Mouse (Mus musculus) hematopoietic stem cell, adult 5-6 weeks (primary cell): ENCODE measurements at regions not wholly inside any gene's neighbourhood (a gene's known extent, or its start where the extent isn't known, plus 50 kb on each side); places are given as distances from the start of the nearest gene placed in this dataset.
A peak's percentile ranks its signal among the peaks of the same experiment; 100 is the strongest.
"Not testable (repeated sequence)": the region's sequence is repeated elsewhere in the genome, so short reads cannot be mapped to it uniquely, and the experiment has no call there.

Experiments used
- ATAC-seq, 2 experiments: fragments of 125-278 bp in 1 of 2; replicated peaks in 1 of 2; 2 replicates each; pipeline ENCODE4 v1.8.0; 2016 to 2017; ENCODE audit warnings: inconsistent platforms in 2 of 2, mild to moderate bottlenecking in 2 of 2, moderate number of reproducible peaks in 2 of 2, low read depth in 1 of 2, moderate TSS enrichment in 1 of 2; ENCODE audit not compliant: low FRiP score in 2 of 2, poor library complexity in 2 of 2, severe bottlenecking in 2 of 2, insufficient read depth in 1 of 2, low TSS enrichment in 1 of 2

- peak; percentile 90 to 95 for ATAC-seq
Observed at GRCm38 (mm10) chr5:96898120-96898672, 99.3 kb upstream of the Bmp2k start.

- no peak for ATAC-seq
Observed at GRCm38 (mm10) chr5:96898695-96899094, 98.8 kb upstream of the Bmp2k start.

GRCm38 (mm10) chr5:96905572-96906271 lies 91.8 kb upstream of the Bmp2k start:
- ATAC-seq = peak; percentile 84 to 86

GRCm38 (mm10) chr5:96908371-96908770 lies 89.1 kb upstream of the Bmp2k start:
- ATAC-seq = not testable (repeated sequence)

- no peak for ATAC-seq
Observed at GRCm38 (mm10) chr5:96909218-96909617, 88.3 kb upstream of the Bmp2k start.

- ATAC-seq = peak; percentile 85 to 92
Observed at GRCm38 (mm10) chr5:96911550-96912253, 85.8 kb upstream of the Bmp2k start.

- ATAC-seq = no peak; a peak in 1 of 4 replicates
Observed at GRCm38 (mm10) chr5:96912254-96912635, 85.2 kb upstream of the Bmp2k start.

DNA sequence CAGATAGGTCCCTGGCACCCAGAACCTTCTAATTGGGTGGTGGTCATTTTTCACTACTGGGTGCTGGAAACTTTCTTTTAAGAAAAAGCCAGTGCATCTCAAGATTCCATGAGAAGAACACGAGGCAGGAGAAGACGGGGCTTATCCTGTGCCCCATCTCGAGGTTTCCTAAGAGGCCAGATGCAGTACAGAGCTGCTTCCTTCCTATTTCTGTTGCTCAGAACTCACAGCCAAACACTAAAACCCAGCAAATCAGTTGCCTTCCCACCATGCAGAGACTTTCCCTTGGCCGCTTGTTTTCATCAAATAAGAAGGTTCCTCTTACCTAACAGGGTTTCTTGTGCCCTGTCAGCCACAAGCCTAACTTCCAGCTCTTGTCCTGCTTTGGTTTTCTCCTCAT lies 84.7 kb upstream of the Bmp2k start:
- peak; percentile 55 to 59 for ATAC-seq

- no peak for ATAC-seq
Observed at GRCm38 (mm10) chr5:96913711-96914110, 83.8 kb upstream of the Bmp2k start.

GRCm38 (mm10) chr5:96914696-96915404 lies 82.6 kb upstream of the Bmp2k start:
- no peak for ATAC-seq

- no peak for ATAC-seq
Observed at GRCm38 (mm10) chr5:96916897-96917296, 80.6 kb upstream of the Bmp2k start.

- ATAC-seq = no peak
Observed at GRCm38 (mm10) chr5:96917596-96918258, 79.8 kb upstream of the Bmp2k start.

DNA sequence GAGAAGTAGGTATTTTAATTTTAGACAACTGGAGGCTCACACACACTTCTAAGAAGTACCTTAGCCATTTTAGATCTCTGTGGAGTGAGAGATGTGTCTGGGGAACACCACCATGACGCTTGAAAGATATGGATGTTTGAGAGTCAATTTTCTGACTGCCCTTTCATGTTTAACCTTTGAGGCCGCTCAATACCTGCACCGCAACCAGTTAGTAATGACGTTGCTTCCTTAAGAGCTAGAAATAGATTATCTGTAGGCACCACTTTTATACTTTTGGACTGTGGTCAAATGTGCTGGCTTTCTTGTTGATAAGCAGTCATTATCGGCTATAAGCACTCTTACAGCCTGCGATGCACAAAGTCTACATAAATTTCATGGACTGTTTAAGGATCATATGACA lies 78.3 kb upstream of the Bmp2k start:
- peak; percentile 30 to 44 for ATAC-seq

DNA sequence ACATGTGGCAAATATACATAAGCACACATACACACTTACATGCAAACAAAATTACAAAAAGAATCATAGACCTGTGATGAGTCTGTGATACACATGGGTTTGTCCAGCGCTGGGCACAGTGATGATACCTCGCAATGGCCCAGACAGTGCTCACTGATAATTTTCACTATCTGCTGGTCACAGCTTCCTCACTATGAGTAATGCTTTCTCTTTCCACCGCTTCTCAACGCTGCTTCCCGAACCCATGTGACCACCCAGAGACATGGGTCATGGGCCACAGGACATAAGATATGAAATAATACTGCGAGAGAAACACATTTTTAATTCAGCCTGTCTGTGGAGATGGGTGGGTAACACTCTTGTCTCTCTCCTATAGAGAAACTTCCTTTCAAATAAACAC lies 76.5 kb upstream of the Bmp2k start:
- peak; percentile 2 to 19; a peak in 1 of 4 replicates for ATAC-seq

GRCm38 (mm10) chr5:96921511-96921910 lies 76.0 kb upstream of the Bmp2k start:
- no peak for ATAC-seq

DNA sequence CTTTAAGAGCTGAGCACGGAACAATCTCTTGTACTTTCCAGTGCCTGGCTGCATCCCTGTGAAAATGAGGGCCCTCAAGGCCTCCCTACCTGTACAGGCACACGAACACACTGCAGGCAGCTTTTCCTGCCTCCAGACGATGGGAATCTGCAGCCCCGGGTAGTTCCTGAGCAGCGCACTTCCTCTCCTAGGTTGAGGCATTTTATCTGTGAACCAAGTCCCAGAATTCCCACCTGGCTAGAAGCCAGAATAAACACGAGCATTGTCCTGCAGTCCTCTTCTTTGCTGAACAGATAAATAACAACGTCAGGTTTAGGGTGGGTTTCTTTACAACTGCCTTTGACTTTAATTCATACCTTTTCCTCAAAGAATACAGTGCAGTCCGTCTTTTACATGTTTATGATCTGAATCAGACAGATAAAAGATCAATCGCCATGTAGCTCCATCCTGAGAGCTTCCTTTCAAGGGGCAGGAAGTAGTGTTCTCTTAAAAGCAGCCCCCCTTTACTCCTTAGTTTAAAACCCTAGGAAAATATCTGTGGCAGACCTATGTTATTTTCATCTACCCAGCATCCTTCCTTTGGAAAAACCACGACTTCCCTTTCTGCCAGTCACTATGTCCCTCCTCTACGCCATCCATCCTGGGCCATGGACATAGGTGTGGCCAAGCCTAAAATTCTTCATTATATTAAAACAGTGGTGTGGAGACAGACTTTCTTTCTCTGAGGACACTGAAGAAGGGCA lies 75.3 kb upstream of the Bmp2k start:
- ATAC-seq = peak; percentile 7 to 28; a peak in 1 of 4 replicates

DNA sequence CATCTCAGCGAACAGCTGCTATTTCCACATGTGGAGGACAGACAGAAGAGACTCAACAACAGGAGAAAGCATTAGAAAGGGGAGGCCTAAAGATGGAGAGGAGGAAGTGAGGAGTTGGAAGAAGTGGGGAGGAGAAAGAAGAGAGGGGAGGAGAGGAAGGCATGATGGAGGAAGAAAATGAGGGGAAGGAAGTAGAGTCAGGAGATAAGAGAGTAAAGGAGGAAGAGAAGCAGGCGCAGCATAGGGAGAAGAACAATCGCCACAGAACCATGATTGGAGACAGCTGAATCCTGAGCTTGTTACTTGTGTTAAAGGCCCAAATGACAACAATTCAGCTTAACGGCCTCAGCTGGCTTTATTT lies 74.8 kb upstream of the Bmp2k start:
- 0 out of 4 replicates have a peak, but pooled peaks of 1 of the 2 experiments have one; percentile 3 for ATAC-seq
